Mouse (Mus musculus) thymus, adult 2 months (tissue): ENCODE data around the gene Ccdc9.

Source experiments
- CTCF ChIP-seq: fragments of 200-500 bp; IDR thresholded peaks from 2 replicates; pipeline ENCODE4 v1.5.1; 2012; ENCODE audit warnings: mild to moderate bottlenecking, control low read depth, low read length, moderate library complexity, borderline replicate concordance; ENCODE audit not compliant: control insufficient read depth, poor library complexity, insufficient read depth; ENCODE audit errors: extremely low read depth
- POLR2A ChIP-seq: fragments of 200-500 bp; IDR thresholded peaks from 2 replicates; pipeline ENCODE4 v1.6.1; 2012; ENCODE audit warnings: mild to moderate bottlenecking, low read length, control low read depth, moderate library complexity; ENCODE audit not compliant: control insufficient read depth, poor library complexity, insufficient read depth; ENCODE audit errors: extremely low read depth

- TF ChIP-seq CTCF, result no peak
- TF ChIP-seq POLR2A, result no peak
These were observed 20.7 kb downstream of the Ccdc9 start for GRCm38 (mm10) chr7:16265856-16266255.
